Mouse (Mus musculus): ENCODE results near the gene Guk1. TPM values are rescaled to one million over a fixed set of nuclear protein-coding genes. Genes with fewer than 3 reads are reported as not detected.
A peak's percentile ranks its signal among the peaks of the same experiment; 100 is the strongest.

The Guk1 gene
- polyA plus RNA-seq (2015; fragmentation: Nextera tagmentation; extraction: Ambion mirVana): 114 and 123 TPM in 2 replicates

DNA sequence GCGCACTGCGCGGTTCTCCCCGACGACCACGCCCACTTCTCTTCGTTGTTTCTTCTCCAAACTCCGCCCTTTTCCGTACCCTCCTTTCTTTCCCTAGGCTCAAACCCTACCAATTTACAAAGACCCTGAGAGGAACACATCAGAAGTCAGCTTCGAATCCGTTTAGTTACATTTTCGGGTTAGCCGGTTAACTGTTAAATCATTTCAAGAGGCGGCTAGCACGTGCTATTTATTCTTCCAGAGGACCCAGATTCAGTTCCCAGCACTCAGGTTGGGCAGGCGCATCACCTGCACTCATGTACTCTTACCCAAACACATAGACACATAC is at the start of gene Guk1:
Gene Guk1, minus strand, starts transcription at position 154 of the 328 bp plus-strand sequence.
- no peaks in the 10 kb centered on the region for H3K9me3 ChIP-seq
- peaks cover 18% of the 10 kb centered on the region for H3K4me1 ChIP-seq
- no peaks in the 10 kb centered on the region for H3K36me3 ChIP-seq
- H3K27me3 ChIP-seq (replicated peaks): no peaks in the 10 kb centered on the region
- ATAC-seq (ENCODE audit: extremely low read depth, insufficient number of reproducible peaks, low FRiP score, low TSS enrichment): no peak
- peak within 1 kb of the TSS; percentile 87 for H3K4me2 ChIP-seq
- peak within 1 kb of the TSS; percentile 76 for H3K4me3 ChIP-seq
- H3K9ac ChIP-seq: peak within 1 kb of the TSS; percentile 88
- WGBS: 6% methylated on average over 16 of the region's 16 CpGs
- peak within 1 kb of the TSS; percentile 93 for H3K27ac ChIP-seq (replicated peaks)

DNA sequence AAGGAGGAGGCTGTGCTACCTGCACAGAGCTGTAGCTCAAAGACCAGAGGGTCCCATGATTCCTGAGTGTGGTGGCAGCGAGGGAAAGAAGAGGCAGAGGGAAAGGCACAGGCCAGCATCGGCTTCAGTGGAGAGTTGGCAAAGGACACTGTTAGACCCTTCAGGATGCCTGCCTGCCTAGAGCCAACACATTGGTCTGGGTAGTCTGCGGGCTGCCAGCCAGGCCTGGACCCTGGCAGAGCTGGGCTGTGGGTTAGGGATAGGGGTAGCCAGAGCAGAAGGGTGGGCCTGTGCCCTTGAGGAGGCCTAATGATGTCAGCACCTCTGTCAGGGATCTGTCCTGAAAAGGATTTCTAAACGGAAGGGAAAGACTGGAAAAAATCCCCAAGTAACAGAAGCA is 47.8 kb upstream of the Guk1 start:
- Histone ChIP-seq H3K4me2 (no peak overlapping the region), H3K27me3 (replicated peaks) (peaks cover 69% of the 10 kb centered on the region), H3K4me1 (peaks cover 11% of the 10 kb centered on the region), H3K36me3 (no peaks in the 10 kb centered on the region), H3K4me3 (no peak overlapping the region), H3K9me3 (no peaks in the 10 kb centered on the region), H3K9ac (no peak overlapping the region), H3K27ac (replicated peaks) (no peak overlapping the region)
- no peak for ATAC-seq (ENCODE audit: extremely low read depth, insufficient number of reproducible peaks, low FRiP score, low TSS enrichment)
- 70% methylated on average over 4 of the region's 4 CpGs for WGBS

DNA sequence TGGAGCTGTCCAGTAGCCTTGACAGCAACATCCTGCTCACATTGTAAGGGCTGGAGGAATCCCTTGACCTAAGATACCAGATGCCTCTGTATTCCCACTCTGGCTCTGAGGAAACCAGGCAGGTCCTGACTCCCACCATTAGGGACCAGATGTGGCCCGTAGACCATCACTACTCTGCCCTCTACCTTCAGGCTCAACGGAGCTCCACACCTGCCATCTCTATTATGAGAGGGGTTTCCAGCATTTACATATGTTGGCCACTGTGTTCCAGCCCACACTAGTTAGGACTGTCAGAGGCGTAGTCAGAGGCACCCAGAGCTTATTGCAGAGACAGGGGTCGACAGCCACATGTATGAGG is 47.4 kb upstream of the Guk1 start:
- H3K36me3 ChIP-seq: no peaks in the 10 kb centered on the region
- H3K27me3 ChIP-seq (replicated peaks): peaks cover 69% of the 10 kb centered on the region
- 66% methylated on average over 4 of the region's 4 CpGs for WGBS
- no peak overlapping the region for H3K27ac ChIP-seq (replicated peaks)
- H3K4me2 ChIP-seq: 0 out of 2 replicates have a peak overlapping the region, but pooled peaks have one; percentile 9
- no peak for ATAC-seq (ENCODE audit: extremely low read depth, insufficient number of reproducible peaks, low FRiP score, low TSS enrichment)
- no peak overlapping the region for H3K4me3 ChIP-seq
- H3K9ac ChIP-seq: no peak overlapping the region
- no peaks in the 10 kb centered on the region for H3K9me3 ChIP-seq
- H3K4me1 ChIP-seq: peaks cover 11% of the 10 kb centered on the region

DNA sequence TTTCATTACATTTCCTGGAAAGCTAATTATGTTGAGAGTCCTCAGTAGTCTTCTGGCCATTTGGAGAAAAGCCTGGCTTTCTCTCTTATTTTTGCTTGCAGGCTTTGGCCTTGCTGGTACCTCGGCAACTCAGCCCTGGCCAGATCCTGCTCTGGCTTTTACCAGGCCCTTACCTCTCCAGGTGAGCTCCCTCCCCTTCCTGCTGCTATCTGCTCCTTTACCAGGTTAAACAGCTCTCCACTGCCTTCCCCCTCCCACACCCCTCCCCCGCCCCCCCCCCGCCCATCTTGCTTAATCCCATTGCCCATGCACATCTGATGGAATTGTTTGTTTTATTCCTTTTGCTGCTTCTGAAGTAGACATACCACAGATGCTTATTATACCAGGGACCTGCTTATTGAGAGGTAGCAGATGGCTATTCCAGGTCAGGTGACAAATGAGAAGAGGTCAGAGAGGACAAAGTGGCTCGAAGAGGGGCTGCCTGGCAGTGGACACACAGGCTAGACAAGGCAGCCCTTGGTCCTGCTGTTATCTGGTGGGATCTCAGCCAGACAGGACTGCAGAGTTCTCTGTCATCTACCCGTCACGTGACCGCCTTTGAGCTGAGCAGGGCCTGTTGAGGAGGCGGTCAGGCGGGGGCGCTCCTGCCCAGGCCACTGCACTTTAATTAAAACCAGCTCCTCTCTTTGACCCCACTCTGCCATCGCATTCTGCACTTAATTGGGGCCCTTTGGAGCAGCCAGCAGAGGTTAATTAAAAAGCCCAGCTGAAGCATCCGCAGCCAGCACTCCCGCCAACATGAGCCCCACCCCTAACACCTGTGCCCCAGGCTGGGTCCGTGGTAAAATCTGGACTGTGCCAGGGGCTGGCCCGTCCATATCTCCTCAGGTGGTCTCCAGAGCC is 46.8 kb upstream of the Guk1 start:
- peak; percentile 71; the same call in 1 of the 2 replicates for ATAC-seq (ENCODE audit: extremely low read depth, insufficient number of reproducible peaks, low FRiP score, low TSS enrichment)
- no peaks in the 10 kb centered on the region for H3K36me3 ChIP-seq
- H3K4me1 ChIP-seq: peaks cover 11% of the 10 kb centered on the region
- 8% methylated on average over 14 of the region's 15 CpGs for WGBS
- H3K4me3 ChIP-seq: no peak overlapping the region
- peak overlapping the region; percentile 9; the same call in 1 of the 2 replicates for H3K4me2 ChIP-seq
- no peaks in the 10 kb centered on the region for H3K9me3 ChIP-seq
- H3K27me3 ChIP-seq (replicated peaks): peaks cover 66% of the 10 kb centered on the region
- H3K27ac ChIP-seq (replicated peaks): no peak overlapping the region
- H3K9ac ChIP-seq: no peak overlapping the region

DNA sequence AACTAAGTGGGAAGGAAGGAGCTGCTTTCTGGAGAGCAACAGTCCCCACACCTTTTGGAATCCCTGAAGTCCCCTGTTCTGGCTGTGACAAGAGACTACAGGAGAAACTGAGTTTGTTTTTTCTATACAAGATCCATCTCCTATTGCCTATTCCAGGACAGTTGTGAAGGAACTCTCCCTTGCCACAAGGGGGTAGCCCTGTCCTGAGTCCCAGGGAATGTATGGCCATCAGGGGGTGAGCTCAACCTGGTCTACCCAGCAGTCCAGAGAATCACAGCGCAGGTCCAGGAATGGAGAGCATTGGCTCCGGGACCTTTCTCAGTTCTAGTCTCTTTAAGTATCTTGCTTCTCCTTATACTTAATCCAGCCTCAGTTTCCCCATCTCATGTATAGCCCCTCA is 40.8 kb upstream of the Guk1 start:
- ATAC-seq (ENCODE audit: extremely low read depth, insufficient number of reproducible peaks, low FRiP score, low TSS enrichment): no peak
- no peaks in the 10 kb centered on the region for H3K36me3 ChIP-seq
- H3K27ac ChIP-seq (replicated peaks): no peak overlapping the region
- no peak overlapping the region for H3K4me3 ChIP-seq
- peaks cover 27% of the 10 kb centered on the region; the same call in 1 of the 2 replicates for H3K27me3 ChIP-seq (replicated peaks)
- no peak overlapping the region for H3K9ac ChIP-seq
- no peaks in the 10 kb centered on the region for H3K9me3 ChIP-seq
- 48% methylated on average over 2 of the region's 2 CpGs for WGBS
- H3K4me1 ChIP-seq: peaks cover 16% of the 10 kb centered on the region
- no peak overlapping the region for H3K4me2 ChIP-seq

DNA sequence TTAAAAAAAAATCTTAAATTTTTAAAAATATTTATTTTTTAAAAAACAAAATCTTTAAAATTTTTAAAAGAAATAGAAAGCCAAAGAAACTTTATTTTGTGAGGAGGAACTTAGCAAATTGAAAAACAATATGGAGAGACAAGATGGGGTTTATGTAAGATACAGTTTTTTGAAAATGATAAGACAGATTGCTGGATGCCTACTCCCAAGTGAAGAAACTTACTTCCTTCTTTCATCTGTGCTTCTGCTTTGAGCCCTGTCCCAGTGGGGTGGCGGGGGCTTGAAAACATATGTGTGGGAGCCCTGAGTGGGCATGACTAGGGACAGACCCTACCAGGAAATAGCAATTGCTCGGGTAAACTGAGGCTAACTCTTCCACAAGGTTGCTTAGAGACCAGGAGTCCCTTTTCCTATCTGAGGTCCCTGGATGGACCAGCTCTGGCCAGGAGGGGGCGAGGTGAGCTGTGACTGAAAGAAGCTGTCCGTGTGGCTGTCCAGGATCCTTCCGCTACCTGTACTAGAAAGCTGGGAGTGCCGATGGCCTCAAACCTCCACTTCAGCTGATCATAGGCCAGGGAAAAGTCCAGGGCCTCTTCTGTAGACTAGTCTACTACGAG is 38.2 kb upstream of the Guk1 start:
- WGBS: 9% methylated on average over 7 of the region's 7 CpGs
- Histone ChIP-seq H3K27ac (replicated peaks) (no peak overlapping the region), H3K4me2 (no peak overlapping the region), H3K9me3 (no peaks in the 10 kb centered on the region), H3K4me1 (peaks cover 34% of the 10 kb centered on the region), H3K36me3 (no peaks in the 10 kb centered on the region), H3K4me3 (no peak overlapping the region), H3K27me3 (replicated peaks) (peaks cover 19% of the 10 kb centered on the region; the same call in 1 of the 2 replicates), H3K9ac (no peak overlapping the region)
- no peak for ATAC-seq (ENCODE audit: extremely low read depth, insufficient number of reproducible peaks, low FRiP score, low TSS enrichment)

DNA sequence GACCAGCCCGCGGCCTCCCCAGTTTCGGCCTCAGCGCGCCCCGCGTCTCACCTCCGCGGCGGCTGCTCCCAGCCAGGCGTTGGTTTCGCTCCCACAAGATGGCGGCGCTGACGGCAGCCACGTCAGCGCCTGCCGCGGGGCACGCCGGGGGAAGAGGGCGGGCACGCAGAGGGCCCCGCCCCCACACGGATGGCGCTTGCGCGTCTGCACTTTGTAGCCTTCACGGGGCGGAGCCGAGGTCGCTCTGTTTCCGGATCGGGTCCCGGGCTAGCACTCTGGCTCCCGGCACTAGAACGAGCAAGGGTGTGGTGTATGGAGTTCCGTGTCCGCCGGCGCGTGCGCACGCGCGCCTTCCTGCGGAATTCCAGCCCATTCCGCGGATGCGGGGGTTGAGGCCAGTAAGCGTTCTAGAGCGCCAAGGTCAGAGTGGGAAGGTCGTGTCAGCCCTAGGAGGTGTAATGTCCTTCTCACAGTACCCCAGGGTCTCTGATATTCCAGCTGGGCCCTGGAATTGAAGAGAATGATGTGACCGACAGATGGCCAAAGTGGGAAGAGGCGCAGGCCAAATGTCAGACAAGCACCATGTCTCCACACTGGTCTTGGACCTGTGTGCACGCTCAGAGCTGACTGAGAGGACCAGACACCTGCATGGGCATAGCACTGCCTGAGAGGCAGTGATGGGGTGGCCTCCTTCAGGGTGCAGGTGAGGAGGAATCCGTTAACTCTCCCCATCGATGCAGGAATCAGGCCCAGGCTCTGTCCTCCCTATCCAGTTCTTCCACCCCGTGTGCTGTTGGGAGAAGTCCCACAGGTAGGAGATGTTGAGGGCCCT is 36.3 kb upstream of the Guk1 start, which contains the start of gene Arf1:
Gene Arf1, minus strand, starts transcription at position 149 of the 832 bp plus-strand sequence.
- Histone ChIP-seq H3K4me2 (peak within 1 kb of the TSS; percentile 96), H3K4me1 (peaks cover 53% of the 10 kb centered on the region), H3K9me3 (no peaks in the 10 kb centered on the region), H3K36me3 (peaks cover 9% of the 10 kb centered on the region), H3K9ac (peak within 1 kb of the TSS; percentile 100), H3K4me3 (peak within 1 kb of the TSS; percentile 100), H3K27me3 (replicated peaks) (0 out of 2 replicates have a peak, but pooled peaks cover 6% of the 10 kb centered on the region), H3K27ac (replicated peaks) (peak within 1 kb of the TSS; percentile 99)
- 4% methylated on average over 59 of the region's 59 CpGs for WGBS
- peak; percentile 90 for ATAC-seq (ENCODE audit: extremely low read depth, insufficient number of reproducible peaks, low FRiP score, low TSS enrichment)

DNA sequence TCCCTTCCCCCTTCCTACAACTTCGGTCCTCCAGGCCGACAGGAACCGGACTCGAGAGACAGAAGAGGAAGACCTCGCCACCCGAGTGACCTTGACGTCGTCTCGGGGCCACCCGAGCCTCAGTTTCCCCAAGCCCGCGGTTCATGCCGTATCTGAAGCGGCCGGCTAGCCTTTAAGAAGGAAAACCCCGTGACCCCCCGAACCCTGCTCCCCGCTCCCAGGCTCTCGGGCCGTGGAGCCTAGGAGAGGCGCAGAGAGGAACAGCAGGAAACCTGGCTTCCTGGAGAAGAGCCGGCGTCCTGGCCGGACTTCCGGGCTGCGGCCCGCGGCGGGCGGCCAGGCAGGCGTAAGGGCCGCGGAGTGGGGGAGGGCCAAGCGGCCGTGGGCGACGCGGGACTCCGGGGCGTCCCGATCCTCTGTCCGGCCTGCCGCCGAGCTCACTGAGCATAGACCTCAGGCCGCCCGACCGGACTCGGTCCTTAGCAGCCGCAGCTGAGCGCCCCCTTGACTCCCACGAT is 35.7 kb upstream of the Guk1 start:
- Histone ChIP-seq H3K4me3 (peak overlapping the region; percentile 100), H3K27ac (replicated peaks) (peak overlapping the region; percentile 99), H3K4me2 (peak overlapping the region; percentile 96), H3K27me3 (replicated peaks) (no peaks in the 10 kb centered on the region), H3K9ac (peak overlapping the region; percentile 100), H3K4me1 (peaks cover 54% of the 10 kb centered on the region), H3K9me3 (no peaks in the 10 kb centered on the region), H3K36me3 (peaks cover 9% of the 10 kb centered on the region)
- ATAC-seq (ENCODE audit: extremely low read depth, insufficient number of reproducible peaks, low FRiP score, low TSS enrichment): peak; percentile 82
- WGBS: under 1% methylated on average over 49 of the region's 51 CpGs

DNA sequence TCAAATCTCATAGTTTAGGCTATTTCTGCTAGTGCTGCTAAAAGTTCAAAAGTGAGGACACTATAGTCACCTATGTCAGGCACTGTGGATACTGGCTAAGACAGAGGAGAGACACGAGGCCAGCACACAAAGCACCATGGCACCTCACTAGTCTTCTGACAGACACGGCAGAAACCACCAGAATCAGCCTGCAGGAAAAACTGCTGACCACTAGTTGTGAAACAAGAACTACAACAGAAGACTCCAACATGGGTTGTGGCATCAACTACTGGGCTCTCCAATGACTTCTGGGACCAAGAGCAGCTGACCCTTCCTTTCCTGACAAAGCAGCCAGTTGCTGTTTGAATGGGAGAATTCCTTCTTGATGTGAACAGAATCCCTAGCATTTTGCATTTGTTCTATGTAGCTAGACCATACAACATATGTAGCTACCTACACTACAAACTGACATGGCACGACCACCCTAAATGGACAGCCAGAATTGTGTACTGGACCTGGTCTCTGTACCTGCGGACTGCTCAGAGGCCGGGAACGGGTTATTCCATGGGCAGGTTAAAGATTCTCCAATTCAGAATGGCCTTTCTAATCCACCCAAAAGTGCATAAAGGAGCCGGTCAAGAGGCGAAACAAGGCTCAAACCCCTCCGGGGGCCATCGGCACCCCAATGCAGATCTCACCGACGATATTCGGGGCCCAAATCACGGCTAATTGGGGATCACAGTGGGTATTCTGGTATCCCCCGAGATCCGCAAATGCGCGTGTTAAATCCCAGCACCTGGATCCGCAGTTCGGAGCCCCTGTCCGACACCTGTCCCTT is 35.0 kb upstream of the Guk1 start:
- peaks cover 9% of the 10 kb centered on the region for H3K36me3 ChIP-seq
- no peaks in the 10 kb centered on the region for H3K27me3 ChIP-seq (replicated peaks)
- no peak for ATAC-seq (ENCODE audit: extremely low read depth, insufficient number of reproducible peaks, low FRiP score, low TSS enrichment)
- H3K4me3 ChIP-seq: peak overlapping the region; percentile 100
- H3K4me1 ChIP-seq: peaks cover 60% of the 10 kb centered on the region
- peak overlapping the region; percentile 100 for H3K9ac ChIP-seq
- peak overlapping the region; percentile 99 for H3K27ac ChIP-seq (replicated peaks)
- H3K4me2 ChIP-seq: peak overlapping the region; percentile 96
- WGBS: 2% methylated on average over 21 of the region's 21 CpGs
- no peaks in the 10 kb centered on the region for H3K9me3 ChIP-seq

DNA sequence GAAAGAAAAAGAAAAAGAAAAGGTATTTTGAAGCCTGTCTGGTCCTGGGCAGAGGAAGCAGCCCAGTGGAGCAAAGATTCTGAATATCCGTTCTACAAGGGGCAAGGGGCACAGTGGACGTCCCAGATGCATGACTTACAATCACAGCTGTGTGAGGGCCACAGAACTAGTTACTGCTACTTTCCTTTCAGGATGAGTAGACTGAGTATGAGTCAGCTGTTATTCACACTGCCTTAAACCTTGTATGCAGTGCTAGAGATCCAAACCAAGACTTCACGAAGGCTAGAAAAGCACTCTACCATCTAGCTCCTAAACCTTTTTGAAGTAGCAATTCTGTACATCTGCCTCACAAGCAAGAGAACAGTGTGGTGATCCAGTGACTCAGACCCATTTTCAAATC is 34.2 kb upstream of the Guk1 start:
- Histone ChIP-seq H3K36me3 (peaks cover 9% of the 10 kb centered on the region), H3K9ac (peak overlapping the region; percentile 100), H3K9me3 (no peaks in the 10 kb centered on the region), H3K27me3 (replicated peaks) (no peaks in the 10 kb centered on the region), H3K27ac (replicated peaks) (peak overlapping the region; percentile 99; the same call in 1 of the 2 replicates), H3K4me1 (peaks cover 67% of the 10 kb centered on the region), H3K4me3 (peak overlapping the region; percentile 100), H3K4me2 (peak overlapping the region; percentile 96)
- ATAC-seq (ENCODE audit: extremely low read depth, insufficient number of reproducible peaks, low FRiP score, low TSS enrichment): no peak
- 36% methylated on average over 3 of the region's 3 CpGs for WGBS
